Mouse (Mus musculus) R1 (cell line): ENCODE results near the gene Atp8b4.

Experiments
- DNase-seq: peaks from one replicate; pipeline ENCODE4 v3.0.0-alpha.2; 2018; ENCODE audit warnings: low read depth, low spot score

The Atp8b4 gene

GRCm38 (mm10) chr2:126287942-126288341 is 212.5 kb downstream of the Atp8b4 start:
- DNase-seq: no peak

GRCm38 (mm10) chr2:126286420-126286819 is 214.1 kb downstream of the Atp8b4 start:
- no peak for DNase-seq

- no peak for DNase-seq
Observed at GRCm38 (mm10) chr2:126284071-126284470, 216.4 kb downstream of the Atp8b4 start.

- no peak for DNase-seq
Observed at GRCm38 (mm10) chr2:126283086-126283485, 217.4 kb downstream of the Atp8b4 start.

- DNase-seq: no peak
Observed at GRCm38 (mm10) chr2:126275511-126275910, 225.0 kb downstream of the Atp8b4 start.

GRCm38 (mm10) chr2:126274826-126275405 is 225.6 kb downstream of the Atp8b4 start:
- DNase-seq: no peak

- DNase-seq: no peak
Observed at GRCm38 (mm10) chr2:126274311-126274710, 226.2 kb downstream of the Atp8b4 start.
